Mouse (Mus musculus): ENCODE results near the gene Gtpbp2. TPM values are rescaled to one million over a fixed set of nuclear protein-coding genes. Genes with fewer than 3 reads are reported as not detected.

Gtpbp2 gene
- total RNA-seq, 2 experiments from 2014 or later, result 108 to 119 TPM

DNA sequence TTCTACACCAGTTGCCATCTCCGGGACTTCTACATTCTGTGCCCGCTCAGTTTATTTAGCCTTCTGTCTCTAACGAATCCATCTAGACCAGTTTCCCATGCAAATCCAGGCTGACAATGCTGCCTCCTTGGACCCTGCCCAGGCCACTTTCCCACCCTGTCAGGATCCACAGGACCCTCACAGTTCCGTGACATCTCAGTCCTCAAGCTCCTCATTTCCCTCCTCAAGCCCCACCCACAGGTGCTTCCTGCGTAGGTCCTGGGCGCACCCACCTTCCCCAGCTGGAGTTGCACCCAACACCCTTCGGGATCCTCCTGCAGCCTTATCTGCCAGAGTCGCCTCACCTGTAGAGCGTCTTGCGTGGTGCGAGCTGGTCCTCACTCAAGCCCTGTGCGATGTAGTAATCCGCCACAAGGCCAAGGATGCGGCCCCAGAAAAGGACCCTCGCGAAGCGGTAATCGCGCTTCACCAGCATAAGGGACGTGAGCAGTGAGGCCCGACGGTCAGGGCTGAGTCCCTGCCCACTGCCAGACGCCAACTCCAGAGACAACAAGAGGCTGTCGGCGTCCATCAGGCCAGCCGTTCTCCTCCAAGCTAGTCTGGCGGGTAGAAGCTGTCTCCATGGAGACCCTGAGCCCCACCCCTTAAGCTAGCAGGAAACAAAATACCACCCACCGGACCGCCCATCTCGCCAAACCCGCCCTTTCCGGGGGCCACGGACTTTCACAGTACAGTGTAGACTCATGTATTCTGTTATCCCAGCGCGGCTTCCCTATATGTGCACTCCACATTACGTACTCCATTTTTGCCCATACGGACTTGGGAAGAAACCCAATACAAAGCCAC, 17.0 kb upstream of the Gtpbp2 start, which contains the start of gene Rsph9:
Rsph9 (minus strand) TSS at position 639 of the 846 bp plus-strand sequence.
- intact Hi-C loops (cut with DNase I), result no loop called here
- peak; percentile 75 to 91 for DNase-seq (ENCODE audit: low spot score in 2 of 2)

DNA sequence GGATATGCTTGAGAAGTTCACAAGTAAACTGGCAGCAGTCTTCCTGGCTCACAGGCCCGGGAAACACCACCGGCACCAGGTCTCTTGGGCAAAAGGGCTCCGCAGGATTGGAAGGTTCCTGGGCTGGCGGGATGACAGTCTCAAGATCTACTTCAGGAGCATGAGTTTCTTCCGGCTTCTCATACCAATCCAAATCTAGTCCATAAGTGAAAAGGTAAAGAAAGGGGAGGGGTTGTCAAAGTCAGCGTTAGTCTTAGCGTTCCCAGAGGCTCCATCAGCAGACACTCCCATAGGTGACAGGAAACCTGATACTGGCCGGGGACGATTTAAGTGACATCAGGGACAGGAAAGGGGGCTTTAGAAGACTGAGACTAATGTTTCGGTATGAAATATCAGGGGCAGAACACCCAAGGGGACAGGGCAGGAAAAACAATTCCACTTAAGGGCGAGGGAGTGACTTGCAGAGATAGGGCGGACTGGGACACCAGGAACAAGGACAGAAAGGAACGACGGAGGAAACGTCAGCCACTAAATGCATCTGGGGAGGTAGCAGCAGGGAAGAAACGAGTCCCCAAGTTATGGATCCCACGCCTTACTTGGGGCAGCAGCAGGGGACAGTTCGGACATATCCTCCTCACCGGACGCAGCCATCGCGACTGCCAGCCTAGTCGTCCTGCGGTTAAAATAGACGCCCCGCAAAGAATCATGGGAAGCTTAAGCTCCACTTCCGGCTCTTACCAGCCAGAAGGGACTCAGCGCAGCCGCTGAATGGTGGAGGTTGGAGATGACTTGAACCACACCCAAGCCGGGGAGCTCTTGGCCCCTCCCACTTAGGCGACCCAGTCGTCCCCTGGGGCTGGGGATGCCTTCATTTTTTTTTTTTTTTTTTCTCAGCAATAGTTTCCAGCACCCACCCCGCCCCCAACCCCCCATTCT, 7.7 kb upstream of the Gtpbp2 start, which contains the start of gene Mad2l1bp:
Mad2l1bp (minus strand) TSS at position 707 of the 936 bp plus-strand sequence.
- intact Hi-C loops (cut with DNase I), result loop anchor here (10.0 kb wide), 1 partner anchor 558 kb away; the partner anchor contains the start of gene Slc29a1
- peak; percentile 88 to 95 for DNase-seq (ENCODE audit: low spot score in 2 of 2)

DNA sequence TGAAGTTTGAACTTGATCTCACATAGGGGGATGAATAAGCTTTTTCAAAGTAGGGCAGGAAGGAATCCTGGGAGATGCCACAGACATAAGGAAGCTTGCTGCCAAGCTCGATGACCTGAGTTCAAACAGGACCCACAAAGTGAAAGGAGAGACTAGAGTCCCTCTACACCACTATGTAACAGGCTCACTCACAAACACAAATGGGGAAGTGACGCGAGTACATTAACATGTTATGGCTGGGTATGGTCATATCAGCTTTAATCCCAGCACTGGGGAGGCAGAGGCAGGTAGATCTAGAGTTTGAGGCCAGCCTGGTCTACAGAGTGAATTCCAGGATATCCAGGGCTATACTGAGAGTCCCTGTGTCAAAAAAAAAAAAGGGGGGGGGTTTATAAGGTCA, 6.5 kb upstream of the Gtpbp2 start:
- intact Hi-C loops (cut with DNase I), result loop anchor here (10.0 kb wide), 1 partner anchor 560 kb away; the partner anchor contains the start of gene Slc29a1
- no peak for DNase-seq (ENCODE audit: low spot score in 2 of 2)

DNA sequence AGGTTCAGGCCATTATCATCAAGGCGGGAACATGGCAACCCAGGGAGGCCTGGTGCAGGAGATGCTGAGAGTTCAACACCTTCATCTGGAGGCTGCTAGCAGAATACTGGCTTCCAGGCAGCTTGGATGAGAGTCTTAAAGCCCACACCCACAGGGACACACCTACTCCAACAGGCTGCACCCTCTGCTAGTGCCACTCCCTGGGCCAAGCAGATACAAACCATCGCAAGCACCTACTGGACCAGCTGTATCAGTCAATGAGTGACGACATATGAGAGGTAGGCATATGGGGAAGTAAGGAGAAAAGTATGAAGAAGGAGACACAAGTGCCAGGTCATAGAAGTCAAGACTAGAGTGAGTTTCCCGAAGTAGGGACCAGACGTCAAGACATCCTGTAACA, 4.2 kb upstream of the Gtpbp2 start:
- intact Hi-C loops (cut with DNase I), result loop anchor here (10.0 kb wide), 1 partner anchor 562 kb away; the partner anchor contains the start of gene Slc29a1
- no peak for DNase-seq (ENCODE audit: low spot score in 2 of 2)

DNA sequence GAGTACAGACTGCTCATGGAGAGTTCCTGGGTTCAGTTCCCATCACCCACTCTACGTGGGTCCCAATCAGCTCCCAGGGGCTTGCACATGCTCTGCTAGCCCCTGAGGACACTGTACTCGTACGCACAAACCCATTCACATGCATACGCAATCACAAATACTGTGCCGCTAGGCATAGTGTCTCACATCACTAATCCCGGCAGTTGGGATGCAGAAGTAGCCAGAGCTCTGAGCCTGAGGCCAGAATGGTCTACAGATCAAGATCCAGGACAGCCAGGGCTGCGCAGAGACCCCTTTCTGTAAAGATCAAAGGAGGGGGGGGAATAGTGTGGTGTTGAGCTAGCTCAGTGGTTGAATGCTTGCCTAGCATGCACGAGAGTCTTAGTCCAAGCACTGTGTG, 3.7 kb upstream of the Gtpbp2 start:
- intact Hi-C loops (cut with DNase I), result loop anchor here (10.0 kb wide), 1 partner anchor 562 kb away; the partner anchor contains the start of gene Slc29a1
- no peak for DNase-seq (ENCODE audit: low spot score in 2 of 2)

DNA sequence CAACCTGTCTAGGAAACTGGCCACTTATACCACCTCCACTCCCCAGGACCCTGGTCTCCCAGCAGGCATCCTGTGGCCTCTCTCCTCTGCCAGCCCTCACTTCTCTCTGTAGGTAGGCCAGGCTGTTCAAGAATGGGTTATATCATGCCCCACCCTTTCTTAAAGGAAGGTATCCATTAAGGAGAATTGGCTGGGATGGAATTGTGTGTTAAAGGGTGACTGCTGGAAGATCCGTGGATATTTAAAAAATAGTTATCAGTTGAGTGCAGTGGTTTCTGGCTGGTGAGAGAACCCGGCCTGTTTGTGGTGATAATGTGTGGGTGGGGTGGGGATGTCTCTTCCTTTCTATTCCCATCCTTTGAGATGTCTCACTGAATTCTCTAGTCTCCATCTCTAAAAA, 1.6 kb upstream of the Gtpbp2 start:
- DNase-seq (ENCODE audit: low spot score in 2 of 2), result no peak
- intact Hi-C loops (cut with DNase I), result loop anchor here (10.0 kb wide), 1 partner anchor 564 kb away; the partner anchor contains the start of gene Slc29a1

DNA sequence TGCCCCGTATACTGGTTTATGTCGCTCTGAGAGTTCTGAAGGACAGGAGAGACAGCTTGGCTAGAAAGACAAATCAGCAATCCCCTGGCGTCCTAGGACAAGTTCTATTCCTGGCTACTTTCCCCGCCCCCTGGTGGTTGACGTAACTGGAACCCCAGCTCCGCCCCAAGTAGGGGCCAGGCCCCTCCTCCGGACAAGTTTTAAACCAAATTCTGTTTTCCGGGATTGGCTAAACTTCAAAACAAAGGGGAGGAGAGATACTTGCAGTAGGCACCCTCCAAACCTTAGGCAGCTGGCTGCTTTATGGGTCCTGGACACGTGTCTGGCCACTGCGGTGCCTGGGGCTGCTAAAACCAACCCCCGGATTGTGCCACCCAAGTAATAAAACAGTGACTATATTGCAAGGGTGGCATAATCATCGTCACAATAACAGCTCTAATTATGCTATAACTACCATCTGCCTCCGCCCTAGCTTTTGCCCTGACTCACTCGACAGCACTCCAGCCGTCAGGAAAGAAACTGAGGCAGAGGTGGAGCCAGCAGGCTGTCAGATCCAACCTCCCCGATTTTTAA, 656 bp upstream of the Gtpbp2 start:
- intact Hi-C loops (cut with DNase I), result loop anchor here (10.0 kb wide), 1 partner anchor 425 kb away; the partner anchor contains the start of gene 1600014C23Rik
- DNase-seq (ENCODE audit: low spot score in 2 of 2), result peak; percentile 83 to 92

DNA sequence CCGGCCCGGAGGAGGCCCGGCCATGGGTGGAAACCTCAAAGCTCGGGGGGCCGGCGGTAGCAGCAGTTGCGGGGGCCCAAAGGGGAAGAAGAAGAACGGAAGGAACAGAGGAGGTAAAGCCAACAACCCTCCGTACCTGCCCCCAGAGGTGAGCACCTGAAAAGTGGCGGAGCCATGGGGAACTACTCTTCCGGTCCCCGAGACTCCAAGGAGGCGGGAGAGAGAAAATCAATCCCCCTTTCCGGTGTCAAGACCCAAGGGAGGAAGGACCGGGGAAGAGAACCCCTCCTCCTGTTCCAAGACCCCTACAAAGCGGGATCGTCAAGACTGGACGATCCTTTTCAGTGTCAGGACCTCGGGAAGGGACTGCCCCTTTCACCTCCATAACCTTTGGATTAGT, 347 bp downstream of the Gtpbp2 start:
- intact Hi-C loops (cut with DNase I), result loop anchor here (10.0 kb wide), 1 partner anchor 426 kb away; the partner anchor contains the start of gene 1600014C23Rik

DNA sequence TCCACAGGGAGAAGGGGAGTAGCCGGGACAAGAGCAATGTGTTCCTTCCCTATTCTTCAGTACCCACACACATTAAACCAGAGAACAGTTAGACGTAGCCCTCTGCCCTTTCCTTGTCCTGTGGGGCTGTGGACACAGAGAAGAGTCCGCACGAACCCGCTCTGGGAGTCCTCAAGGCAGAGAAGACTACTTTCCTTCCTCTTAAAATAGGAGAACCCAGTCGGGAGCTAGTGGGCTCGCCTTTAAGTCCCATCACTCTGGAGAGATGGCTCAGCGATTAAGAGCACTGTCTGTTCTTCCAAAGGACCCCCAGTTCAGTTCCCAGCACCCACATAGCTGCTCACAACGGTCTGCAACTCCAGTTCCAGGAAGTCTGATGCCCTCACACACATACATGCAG, 878 bp downstream of the Gtpbp2 start:
- intact Hi-C loops (cut with DNase I), result loop anchor here (10.0 kb wide), 1 partner anchor 427 kb away; the partner anchor contains the start of gene 1600014C23Rik
- DNase-seq (ENCODE audit: low spot score in 2 of 2), result no peak

More for the DNA sequence above, 347 bp downstream of the Gtpbp2 start:
- DNase-seq (ENCODE audit: low spot score in 2 of 2), result no peak

DNA sequence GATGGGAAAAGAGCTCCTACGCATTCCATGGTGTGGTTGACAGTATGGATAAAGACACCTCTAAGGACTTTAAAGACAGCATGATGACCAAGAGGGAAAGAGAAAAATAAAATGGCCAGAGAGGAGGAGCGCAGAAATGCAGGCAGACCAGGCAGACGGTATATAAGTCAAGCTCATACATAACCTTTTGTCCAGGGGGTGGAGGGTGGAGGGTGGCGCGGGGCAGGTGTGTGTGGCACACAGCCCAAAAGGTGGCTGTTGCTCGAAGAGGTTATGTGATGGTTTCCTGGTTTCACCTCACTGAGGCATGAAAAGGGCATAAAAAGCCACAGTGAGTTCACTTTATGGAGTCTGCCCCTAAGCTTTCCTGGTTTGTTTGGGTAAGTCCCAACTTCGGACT, 1.7 kb downstream of the Gtpbp2 start:
- DNase-seq (ENCODE audit: low spot score in 2 of 2), result no peak
- intact Hi-C loops (cut with DNase I), result loop anchor here (10.0 kb wide), 1 partner anchor 428 kb away; the partner anchor contains the start of gene 1600014C23Rik

DNA sequence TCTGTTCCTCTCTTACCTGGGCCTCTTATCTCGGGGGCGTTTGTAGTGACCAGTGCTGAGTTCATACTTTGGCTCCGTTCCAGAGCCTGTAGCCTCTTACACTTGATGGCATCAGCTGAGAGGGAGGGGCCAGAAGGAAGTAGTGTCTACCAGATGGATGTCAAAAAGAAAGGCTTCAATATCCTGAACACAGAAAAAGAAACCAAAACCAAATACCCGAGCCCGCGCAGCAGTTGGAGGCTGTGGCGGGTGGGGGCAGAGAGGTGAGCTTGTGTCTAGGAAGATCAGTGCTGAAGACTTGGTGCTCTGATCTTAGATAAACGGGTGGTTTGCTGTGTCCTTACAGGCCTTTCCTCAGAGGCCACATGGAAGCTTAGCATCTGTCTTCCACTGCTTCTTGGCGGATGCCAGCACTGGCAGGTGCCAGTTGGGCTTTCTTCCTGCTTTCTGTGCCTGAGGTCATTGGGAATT, 2.2 kb downstream of the Gtpbp2 start:
- intact Hi-C loops (cut with DNase I), result loop anchor here (10.0 kb wide), 1 partner anchor 428 kb away; the partner anchor contains the start of gene 1600014C23Rik
- DNase-seq (ENCODE audit: low spot score in 2 of 2), result no peak

DNA sequence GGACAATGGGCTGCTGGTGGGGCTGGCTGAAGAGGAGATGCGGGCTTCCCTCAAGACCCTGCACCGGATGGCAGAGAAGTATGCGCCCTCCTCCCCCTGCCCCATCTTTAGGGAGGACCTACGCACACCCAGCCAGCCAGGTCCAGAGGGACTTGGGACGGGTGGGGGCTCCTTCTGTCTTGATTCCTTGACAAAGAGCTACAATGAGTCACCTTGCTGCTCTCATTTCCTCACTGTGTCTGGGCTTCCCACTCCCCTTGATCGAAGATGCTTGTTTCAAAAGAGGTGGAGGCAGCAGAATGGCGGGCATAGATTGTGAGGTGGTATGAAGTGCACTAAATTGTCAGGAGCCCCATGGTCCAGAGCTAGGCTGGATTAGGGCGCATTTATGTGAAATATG, 3.5 kb downstream of the Gtpbp2 start:
- intact Hi-C loops (cut with DNase I), result loop anchor here (10.0 kb wide), 1 partner anchor 430 kb away; the partner anchor contains the start of gene 1600014C23Rik
- no peak for DNase-seq (ENCODE audit: low spot score in 2 of 2)

DNA sequence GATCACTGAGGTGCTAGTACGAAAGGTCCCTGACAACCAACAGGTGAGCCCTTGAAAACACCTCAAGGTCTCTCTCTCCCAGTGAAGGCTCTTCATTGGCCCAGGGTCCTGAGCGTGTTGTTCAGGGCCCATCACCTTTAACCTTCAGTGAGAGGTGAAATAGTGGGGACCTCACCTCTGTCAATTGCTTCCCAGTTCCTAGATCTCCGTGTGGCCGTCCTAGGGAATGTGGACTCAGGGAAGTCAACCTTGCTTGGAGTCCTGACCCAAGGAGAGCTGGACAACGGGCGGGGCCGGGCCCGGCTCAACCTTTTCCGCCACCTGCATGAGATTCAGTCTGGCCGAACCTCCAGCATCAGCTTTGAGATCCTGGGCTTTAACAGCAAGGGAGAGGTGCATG, 4.0 kb downstream of the Gtpbp2 start:
- no peak for DNase-seq (ENCODE audit: low spot score in 2 of 2)
- intact Hi-C loops (cut with DNase I), result loop anchor here (10.0 kb wide), 1 partner anchor 430 kb away; the partner anchor contains the start of gene 1600014C23Rik

DNA sequence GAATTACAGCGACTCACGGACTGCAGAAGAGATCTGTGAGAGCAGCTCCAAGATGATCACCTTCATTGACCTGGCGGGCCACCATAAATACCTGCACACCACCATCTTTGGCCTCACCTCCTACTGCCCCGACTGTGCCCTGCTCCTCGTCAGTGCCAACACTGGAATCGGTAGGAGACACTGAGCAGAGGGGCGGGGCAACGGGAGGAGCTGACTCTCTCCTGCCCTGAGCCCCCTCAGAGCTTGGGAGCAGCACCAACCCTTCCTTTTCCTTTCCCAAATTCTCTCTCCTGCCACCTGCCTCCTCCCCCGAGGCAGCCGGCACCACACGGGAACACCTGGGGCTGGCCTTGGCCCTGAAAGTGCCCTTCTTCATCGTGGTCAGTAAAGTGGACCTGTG, 4.6 kb downstream of the Gtpbp2 start:
- intact Hi-C loops (cut with DNase I), result loop anchor here (10.0 kb wide), 1 partner anchor 431 kb away; the partner anchor contains the start of gene 1600014C23Rik
- DNase-seq (ENCODE audit: low spot score in 2 of 2), result no peak

DNA sequence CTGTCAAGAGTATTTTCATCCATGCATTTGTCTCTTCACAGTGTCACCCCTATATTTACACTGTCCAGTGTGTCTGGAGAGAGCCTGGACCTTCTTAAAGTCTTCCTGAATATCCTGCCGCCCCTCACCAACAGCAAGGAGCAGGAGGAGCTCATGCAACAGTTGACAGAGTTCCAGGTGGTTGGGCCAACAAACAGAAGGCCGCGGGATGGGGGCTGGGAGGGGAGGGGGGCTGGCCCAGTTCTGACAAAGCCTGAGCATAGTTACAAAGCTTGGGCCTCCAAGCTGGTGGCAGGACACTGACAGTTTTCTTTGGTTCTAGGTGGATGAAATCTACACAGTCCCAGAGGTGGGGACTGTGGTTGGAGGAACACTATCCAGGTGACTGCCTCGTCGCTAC, 5.4 kb downstream of the Gtpbp2 start:
- intact Hi-C loops (cut with DNase I), result loop anchor here (10.0 kb wide), 1 partner anchor 431 kb away; the partner anchor contains the start of gene 1600014C23Rik
- DNase-seq (ENCODE audit: low spot score in 2 of 2), result no peak

DNA sequence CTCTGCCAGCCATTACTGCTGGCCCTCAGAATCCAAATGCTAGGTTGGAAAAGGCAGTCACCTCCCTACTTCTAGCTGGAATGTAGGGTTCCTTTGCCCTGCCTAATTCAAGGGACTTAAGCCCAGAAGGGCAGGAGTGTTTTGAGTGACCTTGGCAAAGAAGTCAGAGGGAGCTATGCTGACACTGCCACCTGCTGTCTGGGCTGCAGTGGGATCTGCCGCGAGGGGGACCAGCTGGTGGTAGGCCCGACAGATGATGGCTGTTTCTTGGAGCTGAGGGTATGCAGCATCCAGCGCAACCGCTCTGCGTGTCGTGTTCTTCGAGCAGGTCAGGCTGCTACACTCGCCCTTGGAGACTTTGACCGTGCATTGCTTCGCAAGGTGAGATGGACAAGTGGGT, 6.2 kb downstream of the Gtpbp2 start:
- no peak for DNase-seq (ENCODE audit: low spot score in 2 of 2)
- intact Hi-C loops (cut with DNase I), result loop anchor here (10.0 kb wide), 1 partner anchor 432 kb away; the partner anchor contains the start of gene 1600014C23Rik

DNA sequence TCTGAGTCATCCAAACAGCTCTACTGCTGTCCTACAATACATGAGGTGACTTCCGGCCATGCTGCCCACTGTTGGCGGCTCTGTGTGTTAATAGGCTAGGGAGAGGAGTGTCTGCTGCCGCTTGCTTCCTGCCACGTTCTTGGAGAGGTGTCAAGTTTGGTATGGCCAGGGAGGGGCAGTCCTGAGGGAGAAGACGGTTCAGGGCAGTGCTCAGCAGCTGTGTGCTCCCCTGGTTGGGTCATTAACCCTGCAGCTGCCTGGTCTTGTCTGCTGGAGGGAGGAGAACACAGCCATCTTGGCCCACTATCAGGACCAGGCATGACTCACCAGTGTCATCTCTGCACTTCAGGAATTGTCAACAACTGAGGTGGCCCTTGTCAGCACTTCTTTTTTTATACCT, 7.5 kb downstream of the Gtpbp2 start:
- peak in 1 of 2 experiments; percentile 24 for DNase-seq (ENCODE audit: low spot score in 2 of 2)
- intact Hi-C loops (cut with DNase I), result loop anchor here (10.0 kb wide), 1 partner anchor 434 kb away; the partner anchor contains the start of gene 1600014C23Rik

DNA sequence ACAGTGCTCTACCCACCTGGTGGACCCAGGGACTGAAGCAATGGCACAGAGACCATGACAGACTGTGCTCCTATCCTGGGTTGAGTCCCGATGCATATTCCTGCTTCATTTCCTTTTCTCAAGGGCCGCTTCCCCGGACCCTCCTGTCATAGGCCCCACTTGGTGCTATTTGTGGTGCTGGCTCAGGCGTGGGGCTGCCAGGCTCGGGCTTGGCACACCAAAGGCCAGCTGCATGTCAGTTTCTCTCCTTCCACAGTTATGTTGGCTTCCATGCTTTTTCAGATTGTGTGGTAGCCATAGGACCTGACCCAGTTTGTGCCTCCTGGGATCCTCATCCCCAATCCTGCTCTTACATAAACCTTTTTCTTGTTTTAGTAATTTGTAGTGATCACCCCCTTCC, 7.9 kb downstream of the Gtpbp2 start:
- no peak for DNase-seq (ENCODE audit: low spot score in 2 of 2)
- intact Hi-C loops (cut with DNase I), result loop anchor here (10.0 kb wide), 1 partner anchor 434 kb away; the partner anchor contains the start of gene 1600014C23Rik

All from left cerebral cortex, postnatal 25 days (tissue).